Mouse (Mus musculus) spleen, adult 2 months (tissue): ENCODE results near the gene Zfp688.
A peak's percentile ranks its signal among the peaks of the same experiment; 100 is the strongest.

Experiments used
- CTCF ChIP-seq: fragments of 200-500 bp; IDR thresholded peaks from 2 replicates; pipeline ENCODE4 v1.5.1; 2011; ENCODE audit warnings: mild to moderate bottlenecking, inconsistent platforms; ENCODE audit not compliant: insufficient read depth, insufficient read length, insufficient replicate concordance; ENCODE audit errors: extremely low read depth
- POLR2A ChIP-seq: fragments of 200-500 bp; IDR thresholded peaks from 2 replicates; pipeline ENCODE4 v1.6.1; 2011; ENCODE audit warnings: low read depth, low read length, inconsistent platforms

DNA sequence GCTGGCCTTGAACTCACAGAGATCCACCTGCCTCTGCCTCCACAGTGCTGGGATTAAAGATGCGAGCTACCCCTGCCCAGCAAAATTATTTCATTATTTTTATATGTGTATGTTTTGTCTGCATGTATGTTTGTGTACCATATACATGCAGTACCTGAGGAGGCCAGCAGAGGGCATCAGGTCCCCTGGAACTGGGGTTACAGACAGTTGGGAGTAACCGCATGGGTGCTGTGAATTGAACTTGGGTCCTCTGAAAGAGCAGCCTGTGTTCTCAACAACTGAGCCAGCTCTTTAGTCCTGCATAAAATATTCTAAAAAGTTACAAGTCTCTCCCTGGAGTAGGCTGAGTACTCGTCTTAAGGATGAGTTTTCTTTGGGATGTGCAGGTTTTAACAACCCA lies 15.9 kb upstream of the Zfp688 start:
- TF ChIP-seq CTCF (peak; percentile 31; the same call in 1 of the 2 replicates), POLR2A (no peak)
